Mouse (Mus musculus) heart, embryonic 13.5 days (tissue): ENCODE results near the gene Zscan10. TPM values are rescaled to one million over a fixed set of nuclear protein-coding genes. Genes with fewer than 3 reads are reported as not detected.

Experiments used
- ATAC-seq: fragments of 200-750 bp; cut with Nextera tagmentation; 2 replicates; pipeline ENCODE4 v1.8.0; 2017; ENCODE audit warnings: moderate TSS enrichment; ENCODE audit not compliant: insufficient number of reproducible peaks, low FRiP score, low TSS enrichment; ENCODE audit errors: extremely low read depth
- H3K27ac ChIP-seq: fragments of 300-500 bp; sonication (generic); replicated peaks from 2 replicates; pipeline ENCODE4 v1.5.1; 2015; ENCODE audit warnings: moderate library complexity, mild to moderate bottlenecking, inconsistent platforms
- H3K27me3 ChIP-seq: fragments of 300-500 bp; sonication (generic); replicated peaks from 2 replicates; pipeline ENCODE4 v1.6.1; 2015; ENCODE audit warnings: mild to moderate bottlenecking, inconsistent platforms
- H3K36me3 ChIP-seq: fragments of 300-500 bp; sonication (generic); 2 replicates; pipeline ENCODE4 v1.6.1; 2015; ENCODE audit warnings: mild to moderate bottlenecking, inconsistent platforms
- H3K4me1 ChIP-seq: fragments of 300-500 bp; sonication (generic); 2 replicates; pipeline ENCODE4 v1.6.1; 2015; ENCODE audit warnings: inconsistent platforms
- H3K4me2 ChIP-seq: fragments of 300-500 bp; sonication (generic); 2 replicates; pipeline ENCODE4 v1.6.1; 2015; ENCODE audit warnings: inconsistent platforms, mild to moderate bottlenecking, moderate library complexity
- H3K4me3 ChIP-seq: fragments of 300-500 bp; sonication (generic); 2 replicates; pipeline ENCODE4 v1.5.1; 2015; ENCODE audit warnings: moderate library complexity, mild to moderate bottlenecking, inconsistent platforms
- H3K9ac ChIP-seq: fragments of 300-500 bp; sonication (generic); 2 replicates; pipeline ENCODE4 v1.6.1; 2015; ENCODE audit warnings: inconsistent platforms, mild to moderate bottlenecking, moderate library complexity
- H3K9me3 ChIP-seq: fragments of 300-500 bp; sonication (generic); 2 replicates; pipeline ENCODE4 v1.6.1; 2016; ENCODE audit warnings: inconsistent platforms
- WGBS: fragments of 180-500 bp; shearing (Covaris S2); methylation state at CpG from one replicate; pipeline ENCODE4 v1.1.7; 2015; ENCODE audit warnings: mixed read lengths; 5-methylcytosine and 5-hydroxymethylcytosine counted together
- polyA plus RNA-seq: library from polyadenylated mRNA; unstranded; fragments of >200 nt; fragmentation: Nextera tagmentation; extraction: Ambion mirVana; gene quantifications from 2 replicates; pipeline ENCODE4 v1.2.1, GENCODE M21; 2015

The Zscan10 gene
- polyA plus RNA-seq: not detected in 2 replicates

DNA sequence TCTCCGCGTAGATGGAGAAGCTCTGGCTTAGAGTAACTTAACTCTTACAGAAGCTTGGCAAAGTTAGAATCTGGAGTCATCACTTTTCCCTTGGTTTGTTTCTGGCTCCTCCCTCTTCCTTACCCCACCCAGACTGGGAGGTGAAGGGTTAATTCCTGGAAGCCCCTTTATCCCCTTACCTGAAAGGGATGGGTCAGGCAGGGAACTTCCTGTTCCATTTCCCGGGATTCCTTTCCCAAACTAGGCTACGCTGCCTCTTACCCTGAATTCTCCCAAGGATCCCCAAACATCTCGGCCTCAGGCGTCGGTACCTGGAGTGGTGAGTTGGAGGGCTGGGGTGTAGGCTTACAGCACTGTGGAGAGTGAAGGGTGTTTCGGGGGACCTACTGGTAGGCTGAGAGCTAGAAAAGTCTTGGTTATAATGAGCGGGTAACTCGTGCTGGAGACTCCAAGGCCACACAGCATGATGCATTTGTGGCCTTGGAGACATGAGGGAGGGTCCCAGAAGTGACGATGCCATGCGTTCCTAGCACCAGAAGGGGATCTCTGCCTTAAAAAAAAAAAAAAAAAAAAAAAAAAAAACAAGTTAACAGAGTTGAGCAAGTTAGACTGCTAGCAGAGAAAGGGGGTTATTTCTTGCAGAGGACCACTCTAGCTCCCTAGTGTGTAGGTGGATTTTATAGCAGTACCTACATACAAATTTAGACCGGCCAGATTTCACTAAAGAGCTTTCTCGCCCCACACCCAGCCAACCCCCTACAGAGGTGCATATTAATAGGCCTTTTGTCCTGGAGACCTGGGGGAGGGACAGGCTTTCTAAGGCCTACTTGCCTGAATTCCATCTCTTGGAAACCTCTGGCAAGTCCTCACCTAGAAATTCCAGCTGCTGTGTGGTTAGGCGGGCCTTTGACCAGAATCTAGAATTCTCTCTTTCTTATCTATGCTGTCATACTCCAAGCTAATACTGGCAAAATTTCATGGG is at the start of gene Zscan10:
Gene Zscan10, plus strand, starts transcription at position 216 of the 982 bp plus-strand sequence.
- Histone ChIP-seq H3K36me3 (no peaks in the 10 kb centered on the region), H3K4me3 (peak within 1 kb of the TSS; percentile 54), H3K9me3 (no peaks in the 10 kb centered on the region), H3K9ac (peak within 1 kb of the TSS; percentile 86), H3K4me2 (peak within 1 kb of the TSS; percentile 88), H3K4me1 (peaks cover 13% of the 10 kb centered on the region), H3K27me3 (no peaks in the 10 kb centered on the region), H3K27ac (peak within 1 kb of the TSS; percentile 93; the same call in 1 of the 2 replicates)
- no peak for ATAC-seq
- 47% methylated on average over 15 of the region's 15 CpGs for WGBS

DNA sequence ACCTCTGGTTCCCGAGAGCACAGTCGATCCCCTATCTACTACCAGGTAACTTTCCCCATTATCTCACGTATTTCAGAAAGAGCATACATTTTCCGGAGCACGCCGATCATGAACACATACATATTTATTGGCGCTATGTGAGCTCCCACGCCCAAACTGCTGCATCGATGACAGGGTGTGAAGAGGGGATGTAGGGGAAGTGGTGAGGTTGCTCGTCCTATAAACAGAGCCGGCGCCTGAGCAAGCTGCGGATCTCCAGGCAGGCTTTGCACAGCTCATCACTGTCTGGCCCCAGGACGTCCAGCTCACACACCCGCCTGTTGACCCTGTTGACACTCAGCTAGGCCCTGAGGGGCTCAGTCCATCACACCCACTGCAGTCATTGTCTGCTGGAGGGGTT is 49.8 kb upstream of the Zscan10 start:
- H3K27me3 ChIP-seq: no peaks in the 10 kb centered on the region
- H3K36me3 ChIP-seq: peaks cover 13% of the 10 kb centered on the region
- WGBS: under 1% methylated on average over 15 of the region's 15 CpGs
- H3K4me3 ChIP-seq: peak overlapping the region; percentile 73
- no peak for ATAC-seq
- H3K4me2 ChIP-seq: peak overlapping the region; percentile 72
- peaks cover 24% of the 10 kb centered on the region for H3K4me1 ChIP-seq
- no peaks in the 10 kb centered on the region for H3K9me3 ChIP-seq
- peak overlapping the region; percentile 83 for H3K27ac ChIP-seq
- peak overlapping the region; percentile 84 for H3K9ac ChIP-seq

GRCm38 (mm10) chr17:23551416-23551815 is 49.2 kb upstream of the Zscan10 start:
- Histone ChIP-seq H3K9ac (peak overlapping the region; percentile 84), H3K9me3 (no peaks in the 10 kb centered on the region), H3K4me1 (peaks cover 24% of the 10 kb centered on the region), H3K4me2 (peak overlapping the region; percentile 72), H3K36me3 (peaks cover 18% of the 10 kb centered on the region), H3K27me3 (no peaks in the 10 kb centered on the region), H3K4me3 (peak overlapping the region; percentile 73), H3K27ac (peak overlapping the region; percentile 83; the same call in 1 of the 2 replicates)
- ATAC-seq: no peak

DNA sequence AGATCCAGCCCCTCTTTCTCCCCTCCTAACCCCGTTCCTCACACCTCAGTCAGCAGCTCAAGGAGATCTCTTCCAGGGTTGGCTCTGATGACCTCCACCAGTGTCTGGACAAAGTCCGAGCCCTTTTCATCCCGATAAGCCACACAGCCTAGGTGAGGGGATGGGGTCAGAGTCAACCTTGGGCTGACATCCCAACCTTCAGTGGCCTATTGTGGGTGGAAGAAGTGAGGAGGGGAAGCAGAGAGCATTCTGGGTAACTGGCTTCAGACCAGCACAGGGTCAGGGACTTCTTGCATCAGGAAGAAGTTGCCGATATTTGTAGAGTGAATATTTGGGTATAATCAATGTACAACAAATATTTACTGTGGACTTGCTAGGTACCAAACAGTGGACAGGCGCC is 48.7 kb upstream of the Zscan10 start:
- H3K27ac ChIP-seq: no peak overlapping the region
- H3K27me3 ChIP-seq: no peaks in the 10 kb centered on the region
- WGBS: 64% methylated on average over 5 of the region's 5 CpGs
- no peak overlapping the region for H3K9ac ChIP-seq
- ATAC-seq: no peak
- peaks cover 24% of the 10 kb centered on the region for H3K36me3 ChIP-seq
- H3K9me3 ChIP-seq: no peaks in the 10 kb centered on the region
- H3K4me1 ChIP-seq: peaks cover 24% of the 10 kb centered on the region
- H3K4me3 ChIP-seq: no peak overlapping the region
- H3K4me2 ChIP-seq: no peak overlapping the region

DNA sequence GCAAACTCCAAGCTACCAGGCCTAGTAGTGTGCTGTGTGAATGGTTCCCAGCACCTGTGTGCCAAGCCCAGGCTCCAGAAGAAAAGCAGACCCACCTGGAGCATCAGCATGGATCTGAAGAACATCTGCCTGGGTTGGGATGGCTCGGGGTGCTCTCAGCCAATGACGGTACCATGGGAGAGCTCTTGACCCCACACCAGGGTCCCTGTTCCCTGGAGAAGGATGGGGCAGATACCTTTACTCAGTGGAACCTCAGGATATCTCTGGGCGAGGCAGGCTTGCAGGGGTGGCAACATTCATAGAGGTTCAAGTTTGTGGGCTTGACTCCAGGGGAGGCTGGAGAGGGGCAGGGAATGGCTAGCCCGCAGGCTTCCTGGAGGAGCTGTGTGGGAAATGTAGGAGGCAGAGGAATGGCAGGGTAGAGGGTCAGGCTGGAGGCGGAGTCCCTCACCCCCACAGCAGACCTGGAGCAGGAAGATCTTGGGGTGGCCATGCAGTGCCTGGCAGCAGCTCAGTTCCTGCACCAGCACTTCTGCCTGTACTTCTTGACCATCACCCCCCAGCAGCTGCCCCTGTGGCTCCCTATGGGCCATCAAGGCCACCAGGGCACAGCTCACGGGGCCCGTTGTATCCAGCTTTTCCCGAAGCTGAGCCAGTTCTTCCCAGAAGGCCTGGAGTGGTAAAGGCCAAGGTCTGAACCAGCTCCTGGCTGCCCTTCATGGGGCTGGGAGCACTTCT is 47.6 kb upstream of the Zscan10 start:
- WGBS: 85% methylated on average over 8 of the region's 8 CpGs
- no peaks in the 10 kb centered on the region for H3K27me3 ChIP-seq
- no peaks in the 10 kb centered on the region for H3K9me3 ChIP-seq
- H3K36me3 ChIP-seq: peaks cover 35% of the 10 kb centered on the region
- no peak overlapping the region for H3K4me3 ChIP-seq
- peaks cover 24% of the 10 kb centered on the region for H3K4me1 ChIP-seq
- no peak overlapping the region for H3K4me2 ChIP-seq
- H3K27ac ChIP-seq: no peak overlapping the region
- no peak overlapping the region; the same call in 1 of the 2 replicates for H3K9ac ChIP-seq
- ATAC-seq: no peak

DNA sequence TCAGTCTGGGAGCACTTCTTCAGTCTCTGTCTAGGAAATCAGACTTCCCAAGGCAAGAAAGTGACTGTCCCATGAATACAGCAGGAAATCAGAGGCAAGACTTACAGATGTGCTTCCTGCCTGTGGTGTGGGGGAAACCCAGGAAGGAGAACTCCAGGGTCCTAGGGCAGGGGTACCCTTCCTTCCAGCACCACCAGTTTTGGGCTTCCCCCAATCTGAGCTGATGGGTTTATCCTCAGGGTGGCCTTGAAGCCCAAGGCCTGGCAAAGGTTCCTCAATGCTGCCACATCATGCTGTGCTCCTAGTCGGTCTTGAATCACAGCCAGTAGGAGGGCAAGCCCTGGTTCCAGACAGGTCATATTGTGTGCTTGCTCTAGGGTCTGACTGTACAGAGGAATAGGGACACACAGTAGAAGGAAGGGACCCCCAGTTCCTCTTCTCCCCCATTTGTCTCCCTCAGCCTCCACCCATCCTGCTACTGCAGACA is 47.0 kb upstream of the Zscan10 start:
- no peak overlapping the region for H3K4me2 ChIP-seq
- no peaks in the 10 kb centered on the region for H3K27me3 ChIP-seq
- no peak overlapping the region for H3K4me3 ChIP-seq
- H3K36me3 ChIP-seq: peaks cover 41% of the 10 kb centered on the region
- H3K9ac ChIP-seq: no peak overlapping the region; the same call in 1 of the 2 replicates
- no peak for ATAC-seq
- WGBS: 56% methylated on average over 1 of the region's 1 CpGs
- no peak overlapping the region for H3K27ac ChIP-seq
- H3K9me3 ChIP-seq: no peaks in the 10 kb centered on the region
- peaks cover 20% of the 10 kb centered on the region for H3K4me1 ChIP-seq

DNA sequence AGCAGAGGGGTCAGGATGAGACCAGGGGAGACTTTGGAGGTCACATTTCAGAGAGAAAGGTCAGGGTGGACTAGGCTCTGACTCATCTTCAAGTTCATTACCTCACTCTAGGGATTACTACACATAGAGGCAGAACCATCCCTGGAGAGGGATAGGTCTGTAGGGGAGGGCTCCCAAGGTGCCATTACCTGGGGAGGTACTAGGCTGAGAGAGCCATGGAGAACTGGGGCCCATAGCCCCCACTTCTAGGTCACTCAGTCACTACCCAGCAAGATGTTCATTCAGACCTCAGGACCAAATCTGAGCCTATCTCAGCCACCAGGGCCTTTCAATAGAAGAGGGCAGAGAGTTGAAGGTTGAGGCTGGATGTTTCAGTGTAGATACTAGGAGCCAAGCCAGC is 46.3 kb upstream of the Zscan10 start:
- no peaks in the 10 kb centered on the region for H3K27me3 ChIP-seq
- no peak overlapping the region for H3K4me3 ChIP-seq
- no peak overlapping the region for H3K9ac ChIP-seq
- no peak for ATAC-seq
- H3K9me3 ChIP-seq: no peaks in the 10 kb centered on the region
- H3K36me3 ChIP-seq: peaks cover 47% of the 10 kb centered on the region
- H3K4me2 ChIP-seq: no peak overlapping the region
- H3K4me1 ChIP-seq: peaks cover 14% of the 10 kb centered on the region
- H3K27ac ChIP-seq: no peak overlapping the region

DNA sequence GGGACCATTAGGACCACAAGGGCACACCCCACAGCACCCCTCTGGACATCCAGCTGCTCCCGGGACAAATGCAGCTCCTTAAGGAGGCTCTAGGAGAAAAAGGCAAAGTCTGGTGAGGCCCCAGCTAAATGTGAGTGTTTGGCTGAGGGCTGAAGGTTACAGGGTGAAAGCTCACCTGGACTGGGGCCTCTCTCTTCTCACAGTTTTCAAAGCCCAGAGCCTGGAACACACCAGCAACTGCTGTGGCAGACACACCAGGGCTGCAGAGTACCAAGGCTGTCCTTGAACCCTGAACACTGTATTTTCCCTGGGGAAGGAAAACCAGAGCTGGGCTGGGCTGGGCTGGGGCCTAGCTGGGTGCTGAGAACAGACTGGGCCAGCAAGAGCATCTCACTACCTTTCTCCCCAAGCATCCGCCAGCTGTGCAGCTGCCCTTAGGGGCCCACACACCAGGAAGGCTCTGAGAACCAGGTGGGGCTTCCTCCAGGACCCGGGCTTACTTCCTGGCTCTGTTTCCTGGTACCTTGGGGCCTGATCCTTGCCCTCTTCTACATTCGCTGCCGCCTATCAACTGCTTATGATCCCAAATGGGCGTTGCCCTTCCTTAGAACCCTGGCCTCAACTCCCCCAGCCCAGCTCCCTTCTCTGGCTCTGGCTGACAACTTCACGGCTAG is 45.3 kb upstream of the Zscan10 start:
- Histone ChIP-seq H3K27me3 (no peaks in the 10 kb centered on the region), H3K4me3 (no peak overlapping the region), H3K9ac (peak overlapping the region; percentile 47; the same call in 1 of the 2 replicates), H3K36me3 (peaks cover 56% of the 10 kb centered on the region), H3K4me1 (peaks cover 7% of the 10 kb centered on the region), H3K9me3 (no peaks in the 10 kb centered on the region), H3K4me2 (no peak overlapping the region), H3K27ac (no peak overlapping the region)
- 67% methylated on average over 7 of the region's 7 CpGs for WGBS
- ATAC-seq: no peak

DNA sequence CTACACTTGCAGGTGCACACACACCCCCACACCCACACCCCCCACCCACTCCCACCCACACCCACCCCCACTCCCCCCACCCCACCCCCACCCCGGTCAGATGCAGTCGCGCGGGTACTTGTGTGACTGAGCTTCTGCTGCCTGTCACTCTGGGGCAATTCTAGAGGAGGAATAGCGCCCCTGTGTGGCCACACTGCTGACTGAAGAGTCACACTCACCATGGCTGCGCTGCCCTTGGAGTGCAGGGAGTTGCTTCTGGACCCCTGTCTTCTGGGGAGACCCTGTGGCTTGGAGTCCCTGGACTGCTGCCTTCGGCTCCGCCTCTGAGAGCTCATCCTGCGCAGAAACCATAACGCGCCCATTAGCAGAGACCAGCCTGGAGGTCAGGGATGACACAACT is 40.9 kb upstream of the Zscan10 start:
- 44% methylated on average over 11 of the region's 11 CpGs for WGBS
- Histone ChIP-seq H3K27me3 (no peaks in the 10 kb centered on the region), H3K4me1 (peaks cover 10% of the 10 kb centered on the region), H3K9ac (no peak overlapping the region), H3K27ac (no peak overlapping the region), H3K36me3 (peaks cover 63% of the 10 kb centered on the region), H3K4me3 (no peak overlapping the region), H3K4me2 (no peak overlapping the region), H3K9me3 (no peaks in the 10 kb centered on the region)
- no peak for ATAC-seq

DNA sequence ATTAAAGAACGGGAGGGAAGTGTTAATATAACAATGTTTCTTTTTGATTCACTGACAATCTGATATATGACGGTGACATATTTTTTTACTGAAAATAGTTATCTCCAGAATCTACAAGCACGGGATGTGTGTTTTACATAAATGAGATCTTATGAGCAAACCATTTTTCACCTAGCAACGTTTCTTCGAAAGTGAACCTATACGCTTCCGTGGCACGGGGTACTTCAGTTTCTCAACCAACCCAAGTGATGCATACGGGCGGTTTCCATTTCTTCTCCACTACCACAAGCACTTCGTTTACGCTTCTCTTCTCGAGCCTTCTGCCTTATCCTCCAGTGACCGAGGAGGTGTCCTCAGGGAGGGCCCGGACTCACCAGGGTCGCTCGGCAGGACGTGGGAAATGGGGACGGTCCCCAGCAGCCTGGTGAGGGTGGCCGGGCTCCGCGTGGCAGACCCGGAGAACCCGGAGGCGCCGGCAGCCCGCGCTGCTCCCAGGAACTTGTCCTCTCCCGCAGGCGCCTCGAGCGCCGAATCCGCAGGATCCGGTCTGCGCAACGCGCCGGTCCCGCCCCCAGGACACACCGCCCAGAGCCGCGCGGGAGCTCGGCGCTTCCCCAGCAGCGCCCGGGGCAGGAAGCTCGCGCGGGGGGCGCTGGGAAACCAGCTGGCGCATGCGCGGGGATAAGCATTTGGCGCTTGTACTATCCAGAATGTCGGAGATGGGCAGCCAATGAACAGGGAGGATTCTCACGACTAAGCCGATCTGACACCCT is 36.9 kb upstream of the Zscan10 start, which contains the start of gene Zfp213:
Gene Zfp213, minus strand, starts transcription at position 644 of the 773 bp plus-strand sequence.
- Histone ChIP-seq H3K9me3 (no peaks in the 10 kb centered on the region), H3K36me3 (peaks cover 24% of the 10 kb centered on the region), H3K27me3 (no peaks in the 10 kb centered on the region), H3K27ac (peak within 1 kb of the TSS; percentile 94), H3K9ac (peak within 1 kb of the TSS; percentile 96), H3K4me1 (peaks cover 17% of the 10 kb centered on the region), H3K4me2 (peak within 1 kb of the TSS; percentile 80), H3K4me3 (peak within 1 kb of the TSS; percentile 74)
- peak; percentile 94 for ATAC-seq
- WGBS: 1% methylated on average over 57 of the region's 59 CpGs
